Mouse (Mus musculus): Measurements from ENCODE around the gene Pxn.

Pxn gene

GRCm38 (mm10) chr5:115506454-115507201, at the start of gene Pxn:
Gene Pxn, plus strand, starts transcription at chr5:115506676.
- DNase-seq (ENCODE audit: low spot score) = peak; percentile 76

GRCm38 (mm10) chr5:115458918-115459317, 47.6 kb upstream of the Pxn start:
- DNase-seq (ENCODE audit: low spot score) = no peak

- no peak for DNase-seq (ENCODE audit: low spot score)
Measured at GRCm38 (mm10) chr5:115464408-115465115, 41.9 kb upstream of the Pxn start.

- DNase-seq (ENCODE audit: low spot score) = no peak
Measured at GRCm38 (mm10) chr5:115465642-115466420, 40.6 kb upstream of the Pxn start, which contains the start of gene Pla2g1b. Gene Pla2g1b, plus strand, starts transcription at chr5:115466262.

GRCm38 (mm10) chr5:115469791-115470190, 36.7 kb upstream of the Pxn start:
- no peak for DNase-seq (ENCODE audit: low spot score)

GRCm38 (mm10) chr5:115470766-115471531, 35.5 kb upstream of the Pxn start:
- DNase-seq (ENCODE audit: low spot score) = no peak

- DNase-seq (ENCODE audit: low spot score) = no peak
Measured at GRCm38 (mm10) chr5:115473191-115473590, 33.3 kb upstream of the Pxn start.

- no peak for DNase-seq (ENCODE audit: low spot score)
Measured at GRCm38 (mm10) chr5:115474174-115474828, 32.2 kb upstream of the Pxn start.

GRCm38 (mm10) chr5:115475337-115476106, 31.0 kb upstream of the Pxn start:
- no peak for DNase-seq (ENCODE audit: low spot score)

GRCm38 (mm10) chr5:115476107-115476727, 30.3 kb upstream of the Pxn start:
- no peak for DNase-seq (ENCODE audit: low spot score)

GRCm38 (mm10) chr5:115479561-115479960, 26.9 kb upstream of the Pxn start:
- DNase-seq (ENCODE audit: low spot score) = no peak

- DNase-seq (ENCODE audit: low spot score) = no peak
Measured at GRCm38 (mm10) chr5:115480101-115480500, 26.4 kb upstream of the Pxn start.

GRCm38 (mm10) chr5:115482390-115483265, 23.8 kb upstream of the Pxn start:
- no peak for DNase-seq (ENCODE audit: low spot score)

- DNase-seq (ENCODE audit: low spot score) = no peak
Measured at GRCm38 (mm10) chr5:115483385-115483784, 23.1 kb upstream of the Pxn start.

GRCm38 (mm10) chr5:115483947-115484920, 22.2 kb upstream of the Pxn start, which contains the start of gene Sirt4:
Gene Sirt4, minus strand, starts transcription at chr5:115484725.
- DNase-seq (ENCODE audit: low spot score) = peak; percentile 93

- DNase-seq (ENCODE audit: low spot score) = no peak
Measured at GRCm38 (mm10) chr5:115484996-115485395, 21.5 kb upstream of the Pxn start.

- no peak for DNase-seq (ENCODE audit: low spot score)
Measured at GRCm38 (mm10) chr5:115485489-115486205, 20.8 kb upstream of the Pxn start.
